Mouse (Mus musculus) heart, postnatal 0 days (tissue): ENCODE data around the gene Cfdp1. TPM values are rescaled to one million over a fixed set of nuclear protein-coding genes. Genes with fewer than 3 reads are reported as not detected.

ENCODE experiments used
- ATAC-seq: fragments of 200-750 bp; cut with Nextera tagmentation; 2 replicates; pipeline ENCODE4 v1.8.0; 2017; ENCODE audit warnings: low read depth, moderate number of reproducible peaks, moderate library complexity; ENCODE audit not compliant: insufficient read depth
- DNase-seq: peaks from one replicate; pipeline ENCODE4 v3.0.0-alpha.2; 2016; ENCODE audit warnings: low spot score
- H3K27ac ChIP-seq: fragments of 300-500 bp; sonication (generic); 2 replicates; pipeline ENCODE4 v1.5.1; 2014; ENCODE audit warnings: low read depth, mild to moderate bottlenecking
- H3K27me3 ChIP-seq: fragments of 300-500 bp; sonication (generic); 2 replicates; pipeline ENCODE4 v1.6.1; 2014; ENCODE audit warnings: low read length, mixed read lengths; ENCODE audit not compliant: control insufficient read depth, insufficient read depth
- H3K36me3 ChIP-seq: fragments of 300-500 bp; sonication (generic); replicated peaks from 2 replicates; pipeline ENCODE4 v1.6.1; 2014; ENCODE audit warnings: low read length, mixed read lengths; ENCODE audit not compliant: control insufficient read depth, insufficient read depth
- H3K4me1 ChIP-seq: fragments of 300-500 bp; sonication (generic); 2 replicates; pipeline ENCODE4 v1.6.1; 2014; ENCODE audit warnings: antibody characterized with exemption; ENCODE audit not compliant: control insufficient read depth, insufficient read depth
- H3K4me2 ChIP-seq: fragments of 300-500 bp; sonication (generic); 2 replicates; pipeline ENCODE4 v1.6.1; 2014; ENCODE audit warnings: low read depth, mild to moderate bottlenecking, low read length, moderate library complexity
- H3K4me3 ChIP-seq: fragments of 300-500 bp; sonication (generic); 2 replicates; pipeline ENCODE4 v1.5.1; 2014; ENCODE audit warnings: low read depth, low read length
- H3K9ac ChIP-seq: fragments of 300-500 bp; sonication (generic); replicated peaks from 2 replicates; pipeline ENCODE4 v1.6.1; 2014; ENCODE audit warnings: low read depth, low read length, mixed read lengths
- H3K9me3 ChIP-seq: fragments of 300-500 bp; sonication (generic); replicated peaks from 2 replicates; pipeline ENCODE4 v1.6.1; 2016; ENCODE audit warnings: low read length; ENCODE audit not compliant: control insufficient read depth
- CTCF ChIP-seq: IDR thresholded peaks from 2 replicates; pipeline ENCODE4 v1.5.1; 2016; ENCODE audit warnings: antibody characterized with exemption, control low read depth, low read depth
- EP300 ChIP-seq: IDR thresholded peaks from 2 replicates; pipeline ENCODE4 v1.6.1; 2016; ENCODE audit warnings: antibody characterized with exemption, low read depth
- WGBS: fragments of 180-500 bp; shearing (Covaris S2); extraction: QIAGEN DNeasy Blood & Tissue Kit; methylation state at CpG from one replicate; pipeline ENCODE4 v1.1.7; 2014; 5-methylcytosine and 5-hydroxymethylcytosine counted together
- polyA plus RNA-seq: library from polyadenylated mRNA; unstranded; fragments of >200 nt; fragmentation: Nextera tagmentation; extraction: Ambion mirVana; gene quantifications from 2 replicates; pipeline ENCODE4 v1.2.1, GENCODE M21; 2015
- total RNA-seq: library from RNA; depleted of rRNA; stranded (reverse); fragments of >200 nt; gene quantifications from 2 replicates; pipeline ENCODE4 v1.2.3, GENCODE M21; 2014; ENCODE audit warnings: low replicate concordance

Cfdp1 gene
- total and polyA plus RNA-seq, 2 experiments from 2014 or later, result 16.1 to 85.4 TPM

GRCm38 (mm10) chr8:111846746-111847145 lies 7.3 kb downstream of the Cfdp1 start:
- TF ChIP-seq CTCF, result no peak
- no peak for TF ChIP-seq EP300
- H3K4me3 ChIP-seq, result no peak overlapping the region
- 93% methylated on average over 6 of the region's 6 CpGs for WGBS
- H3K27ac ChIP-seq, result no peak overlapping the region
- H3K4me1 ChIP-seq, result no peaks in the 10 kb centered on the region
- no peaks in the 10 kb centered on the region for H3K27me3 ChIP-seq
- peaks cover 31% of the 10 kb centered on the region for H3K36me3 ChIP-seq
- H3K9ac ChIP-seq, result no peak overlapping the region
- ATAC-seq (no peak), DNase-seq (no peak)
- no peak overlapping the region for H3K4me2 ChIP-seq
- no peaks in the 10 kb centered on the region for H3K9me3 ChIP-seq

DNA sequence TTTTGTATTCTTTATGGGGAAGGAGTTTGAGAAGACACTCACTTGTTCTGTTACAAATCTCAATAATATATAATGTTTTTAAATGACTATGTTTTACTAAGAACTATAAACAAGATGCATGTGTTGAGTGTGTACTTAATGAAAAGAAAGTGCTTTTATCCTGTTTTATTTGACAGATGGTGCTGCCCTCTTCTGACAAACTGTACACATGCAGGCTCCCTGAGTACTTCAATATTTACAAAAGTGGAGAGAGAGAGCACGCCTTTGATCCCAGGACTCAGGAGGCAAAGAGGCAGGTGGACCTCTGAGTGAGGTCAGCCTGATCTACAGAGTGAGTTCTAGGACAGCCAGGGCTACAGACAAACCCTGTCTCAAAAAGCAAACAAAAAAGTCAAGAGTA lies 18.6 kb downstream of the Cfdp1 start:
- WGBS, result 58% methylated on average over 1 of the region's 1 CpGs
- no peak overlapping the region for H3K4me3 ChIP-seq
- peaks cover 40% of the 10 kb centered on the region for H3K36me3 ChIP-seq
- peak; percentile 35 for DNase-seq
- H3K9me3 ChIP-seq, result no peaks in the 10 kb centered on the region
- H3K4me2 ChIP-seq, result no peak overlapping the region
- 0 out of 2 replicates have a peak, but pooled peaks cover 6% of the 10 kb centered on the region for H3K4me1 ChIP-seq
- no peak overlapping the region for H3K9ac ChIP-seq
- H3K27ac ChIP-seq, result no peak overlapping the region
- ATAC-seq, result no peak
- TF ChIP-seq CTCF, result peak; percentile 52
- TF ChIP-seq EP300, result no peak
- no peaks in the 10 kb centered on the region for H3K27me3 ChIP-seq

- H3K9ac ChIP-seq, result no peak overlapping the region
- H3K4me2 ChIP-seq, result no peak overlapping the region
- DNase-seq (no peak), ATAC-seq (no peak; the same call in 1 of the 2 replicates)
- H3K27me3 ChIP-seq, result no peaks in the 10 kb centered on the region
- H3K4me3 ChIP-seq, result no peak overlapping the region
- TF ChIP-seq EP300 (no peak), CTCF (peak; percentile 28; the same call in 1 of the 2 replicates)
- H3K36me3 ChIP-seq, result peaks cover 37% of the 10 kb centered on the region
- no peaks in the 10 kb centered on the region for H3K9me3 ChIP-seq
- 0 out of 2 replicates have a peak, but pooled peaks cover 6% of the 10 kb centered on the region for H3K4me1 ChIP-seq
- H3K27ac ChIP-seq, result peak overlapping the region; percentile 7
- WGBS, result 38% methylated on average over 6 of the region's 6 CpGs
Measured at GRCm38 (mm10) chr8:111834011-111834410, 20.1 kb downstream of the Cfdp1 start.

DNA sequence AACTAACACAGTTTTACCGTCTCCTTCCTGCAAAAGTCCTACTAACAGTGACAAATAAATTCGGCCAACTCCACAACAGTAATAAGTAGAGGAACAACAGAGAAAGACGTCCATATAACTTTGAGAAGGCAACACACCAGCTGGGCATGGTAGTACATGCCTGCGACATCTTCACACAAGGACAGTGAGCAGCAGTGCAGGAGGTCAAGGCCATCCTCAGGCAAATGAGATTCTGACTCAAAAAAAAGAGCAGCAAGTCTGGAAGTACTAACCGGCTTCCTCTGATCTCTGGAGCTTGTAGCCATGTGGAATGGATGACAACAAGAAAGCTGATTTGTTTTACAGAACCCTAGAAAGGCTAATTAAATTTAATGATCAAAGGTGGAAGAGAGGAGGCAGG lies 21.1 kb downstream of the Cfdp1 start:
- TF ChIP-seq EP300 (no peak), CTCF (no peak)
- peaks cover 33% of the 10 kb centered on the region for H3K36me3 ChIP-seq

DNA sequence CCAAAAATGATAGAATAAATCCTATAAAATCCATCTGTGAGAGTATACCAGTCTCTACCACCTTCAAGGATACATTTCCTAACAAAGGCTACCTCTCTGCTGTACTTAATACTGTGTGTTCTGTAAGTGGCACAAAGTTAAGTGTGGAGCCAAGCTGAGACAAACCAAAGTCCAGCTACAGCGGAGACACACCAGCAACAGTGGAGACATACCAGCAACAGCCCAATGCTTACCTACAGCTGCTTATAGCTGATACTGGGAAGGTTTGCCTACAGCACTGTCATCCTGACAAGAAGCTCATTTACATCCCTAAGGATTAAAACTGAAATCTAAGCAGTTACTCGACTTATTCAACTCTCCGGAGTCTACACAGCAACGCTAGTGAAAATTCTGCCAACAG lies 22.1 kb downstream of the Cfdp1 start:
- H3K4me2 ChIP-seq, result no peak overlapping the region
- no peak for TF ChIP-seq CTCF
- TF ChIP-seq EP300, result no peak
- no peak overlapping the region for H3K4me3 ChIP-seq
- peaks cover 31% of the 10 kb centered on the region for H3K36me3 ChIP-seq
- 0 out of 2 replicates have a peak, but pooled peaks cover 11% of the 10 kb centered on the region for H3K4me1 ChIP-seq
- DNase-seq (no peak), ATAC-seq (no peak)
- no peaks in the 10 kb centered on the region for H3K27me3 ChIP-seq
- H3K27ac ChIP-seq, result peak overlapping the region; percentile 48; the same call in 1 of the 2 replicates
- 59% methylated on average over 4 of the region's 4 CpGs for WGBS
- H3K9me3 ChIP-seq, result no peaks in the 10 kb centered on the region
- no peak overlapping the region for H3K9ac ChIP-seq

More for the DNA sequence above, 21.1 kb downstream of the Cfdp1 start:
- Histone ChIP-seq H3K9me3 (no peaks in the 10 kb centered on the region), H3K4me3 (no peak overlapping the region), H3K4me1 (0 out of 2 replicates have a peak, but pooled peaks cover 8% of the 10 kb centered on the region), H3K9ac (no peak overlapping the region), H3K27me3 (no peaks in the 10 kb centered on the region), H3K4me2 (no peak overlapping the region), H3K27ac (no peak overlapping the region)
- 80% methylated on average over 5 of the region's 5 CpGs for WGBS
- no peak for ATAC-seq
- DNase-seq, result no peak

- Histone ChIP-seq H3K27ac (peak overlapping the region; percentile 70), H3K4me1 (0 out of 2 replicates have a peak, but pooled peaks cover 11% of the 10 kb centered on the region), H3K4me3 (no peak overlapping the region), H3K9ac (0 out of 2 replicates have a peak overlapping the region, but pooled peaks have one; percentile 0), H3K36me3 (peaks cover 33% of the 10 kb centered on the region), H3K9me3 (no peaks in the 10 kb centered on the region), H3K27me3 (no peaks in the 10 kb centered on the region), H3K4me2 (no peak overlapping the region)
- ATAC-seq, result no peak
- 40% methylated on average over 6 of the region's 6 CpGs for WGBS
- peak; percentile 37 for DNase-seq
- TF ChIP-seq CTCF, result no peak
- TF ChIP-seq EP300, result no peak
Measured at GRCm38 (mm10) chr8:111828595-111828994, 25.5 kb downstream of the Cfdp1 start.
